Mouse (Mus musculus): ENCODE results near the gene Myh3. TPM values are rescaled to one million over a fixed set of nuclear protein-coding genes. Genes with fewer than 3 reads are reported as not detected.
A peak's percentile ranks its signal among the peaks of the same experiment; 100 is the strongest.

Myh3 gene
- polyA plus RNA-seq (2015; fragmentation: Nextera tagmentation; extraction: Ambion mirVana): 127 and 317 TPM in 2 replicates

DNA sequence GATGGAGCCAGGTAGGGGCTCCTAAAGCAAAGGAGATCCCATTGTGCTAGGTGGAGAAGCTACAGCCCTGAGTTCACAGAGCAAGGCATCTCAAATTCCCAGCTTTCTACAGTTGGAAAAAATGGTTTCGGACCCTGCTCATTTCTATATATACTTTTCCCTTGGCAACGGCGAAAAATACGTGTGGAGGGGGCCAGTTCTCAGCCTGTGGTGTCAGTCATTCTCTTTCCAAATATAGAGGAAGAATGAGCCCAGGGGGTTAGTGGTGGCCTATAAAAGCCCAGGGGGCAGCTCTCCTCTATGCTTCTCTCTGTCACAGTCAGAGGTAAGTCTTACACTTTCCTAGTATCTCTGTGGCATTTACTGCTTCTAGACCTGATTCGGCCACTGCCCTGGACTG, at the start of gene Myh3:
TSS of gene Myh3 (plus strand) at position 301 of the 400 bp plus-strand sequence.
- Histone ChIP-seq H3K4me1 (no peaks in the 10 kb centered on the region), H3K36me3 (no peaks in the 10 kb centered on the region), H3K4me2 (no peak within 1 kb of the TSS), H3K9ac (no peak within 1 kb of the TSS), H3K27me3 (peaks cover 3% of the 10 kb centered on the region), H3K9me3 (no peaks in the 10 kb centered on the region), H3K27ac (peak within 1 kb of the TSS; percentile 33; the same call in 1 of the 2 replicates), H3K4me3 (0 out of 2 replicates have a peak within 1 kb of the TSS, but pooled peaks have one; percentile 3)
- ATAC-seq (ENCODE audit: insufficient number of reproducible peaks, low FRiP score, low TSS enrichment, low read depth): no peak
- WGBS: 84% methylated on average over 5 of the region's 5 CpGs

DNA sequence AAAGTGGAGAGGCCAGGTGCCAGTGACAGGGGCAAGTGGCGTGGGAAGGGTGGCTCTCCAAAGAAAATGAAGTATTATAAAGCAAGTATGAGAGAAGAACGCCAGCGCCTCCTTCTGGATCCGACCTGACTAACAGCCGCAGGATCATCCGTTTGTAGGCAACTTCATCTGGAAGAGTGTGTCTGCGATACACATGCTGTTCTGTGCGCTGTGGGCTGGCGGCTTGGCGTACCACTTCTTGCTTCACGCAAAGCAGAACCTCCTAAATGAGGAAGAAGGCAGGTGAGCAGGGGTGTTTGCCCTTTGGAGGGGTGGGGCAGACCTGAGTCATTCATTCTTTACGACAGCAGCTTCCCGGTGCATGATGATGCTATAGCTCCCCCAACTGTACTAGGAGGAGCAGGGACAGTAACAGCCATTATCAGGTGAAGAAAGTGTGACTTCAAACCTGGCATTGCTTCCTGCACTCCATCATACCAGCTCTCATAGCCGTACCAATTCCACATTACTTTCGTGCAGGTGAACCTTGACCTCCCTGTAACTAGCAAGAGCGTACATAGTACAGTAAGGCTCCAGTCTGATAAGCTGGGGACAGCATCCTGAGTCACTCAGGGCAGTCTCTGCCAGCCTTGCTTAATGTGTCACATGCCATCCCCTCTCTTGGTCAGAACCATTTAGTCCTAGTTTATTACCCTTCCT, 47.0 kb upstream of the Myh3 start:
- Histone ChIP-seq H3K4me2 (no peak overlapping the region), H3K27me3 (no peaks in the 10 kb centered on the region), H3K4me3 (no peak overlapping the region), H3K36me3 (no peaks in the 10 kb centered on the region), H3K4me1 (no peaks in the 10 kb centered on the region), H3K9ac (no peak overlapping the region), H3K9me3 (no peaks in the 10 kb centered on the region), H3K27ac (no peak overlapping the region)
- 59% methylated on average over 16 of the region's 16 CpGs for WGBS
- no peak for ATAC-seq (ENCODE audit: insufficient number of reproducible peaks, low FRiP score, low TSS enrichment, low read depth)

DNA sequence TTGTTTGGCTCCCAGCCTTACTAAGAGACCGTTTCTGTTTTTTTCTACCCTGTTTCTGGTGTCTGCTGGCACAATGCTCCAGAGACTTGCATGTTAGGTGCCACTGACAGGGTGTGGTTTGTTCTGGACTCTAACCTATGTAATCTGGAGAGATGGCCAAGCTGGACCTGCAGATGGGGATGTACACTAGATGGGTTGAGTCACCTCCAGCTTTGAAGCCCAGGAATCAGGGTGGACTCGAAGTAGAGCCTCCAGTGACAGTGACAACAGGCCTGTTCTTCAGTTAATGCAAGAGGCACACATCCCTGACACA, 46.5 kb upstream of the Myh3 start:
- Histone ChIP-seq H3K4me1 (no peaks in the 10 kb centered on the region), H3K4me3 (no peak overlapping the region), H3K27me3 (no peaks in the 10 kb centered on the region), H3K9me3 (no peaks in the 10 kb centered on the region), H3K27ac (no peak overlapping the region), H3K4me2 (no peak overlapping the region), H3K9ac (no peak overlapping the region), H3K36me3 (no peaks in the 10 kb centered on the region)
- 66% methylated on average over 2 of the region's 2 CpGs for WGBS
- no peak for ATAC-seq (ENCODE audit: insufficient number of reproducible peaks, low FRiP score, low TSS enrichment, low read depth)

DNA sequence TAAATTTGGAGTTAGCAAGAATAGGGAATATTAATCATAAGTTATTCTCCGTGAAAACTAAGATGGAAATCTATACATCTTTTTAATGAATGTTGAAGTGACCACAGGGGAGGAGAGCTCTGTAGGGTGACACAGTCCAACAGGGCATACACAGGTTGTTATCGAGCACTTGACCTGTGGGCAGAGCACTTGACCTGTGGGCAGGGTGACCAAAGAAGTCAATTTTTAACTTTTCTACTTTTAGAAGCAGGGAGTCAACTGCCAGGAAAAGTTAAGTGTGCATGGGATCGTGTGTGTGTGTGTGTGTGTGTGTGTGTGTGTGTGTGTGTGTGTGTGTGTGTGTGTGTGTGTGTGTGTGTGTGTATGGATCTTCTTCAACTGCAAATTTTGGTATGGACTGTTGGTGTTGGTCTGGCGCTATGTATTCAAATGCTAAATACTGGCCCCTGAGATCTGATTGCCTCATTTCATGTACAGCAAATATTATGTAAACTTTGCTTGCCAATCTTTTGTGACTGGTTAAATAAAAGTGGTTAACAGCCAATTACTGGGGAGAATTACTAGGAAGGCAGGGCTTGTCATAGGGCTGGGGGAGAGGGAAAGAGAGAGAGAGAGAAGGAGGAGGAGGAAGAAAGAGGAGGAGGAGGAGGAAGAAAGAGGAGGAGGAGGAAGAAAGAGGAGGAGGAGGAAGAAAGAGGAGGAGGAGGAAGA, 43.2 kb upstream of the Myh3 start:
- Histone ChIP-seq H3K27me3 (no peaks in the 10 kb centered on the region), H3K4me1 (no peaks in the 10 kb centered on the region), H3K4me2 (no peak overlapping the region), H3K36me3 (peaks cover 21% of the 10 kb centered on the region), H3K4me3 (no peak overlapping the region), H3K27ac (no peak overlapping the region), H3K9me3 (no peaks in the 10 kb centered on the region), H3K9ac (no peak overlapping the region)
- 78% methylated on average over 4 of the region's 4 CpGs for WGBS
- ATAC-seq (ENCODE audit: insufficient number of reproducible peaks, low FRiP score, low TSS enrichment, low read depth): no peak

DNA sequence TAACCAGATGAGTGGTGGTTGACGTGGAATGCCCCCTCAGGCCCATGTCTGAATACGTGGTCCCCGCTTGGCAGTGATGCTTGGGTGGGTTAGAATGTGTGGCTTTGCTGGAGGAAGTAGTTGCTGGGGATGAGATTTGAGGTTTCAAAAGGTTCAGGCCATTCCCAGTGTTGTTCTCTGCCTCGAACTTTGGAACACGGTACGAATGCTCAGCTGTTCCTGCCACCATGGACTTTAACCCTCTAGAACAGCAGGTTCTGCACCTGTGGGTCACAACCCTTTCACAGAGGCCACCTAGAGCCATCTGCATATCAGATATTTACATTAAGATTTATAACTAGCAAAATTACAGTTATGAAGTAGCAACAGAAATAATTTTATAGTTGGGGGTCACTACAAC, 41.9 kb upstream of the Myh3 start:
- H3K9ac ChIP-seq: no peak overlapping the region
- no peak for ATAC-seq (ENCODE audit: insufficient number of reproducible peaks, low FRiP score, low TSS enrichment, low read depth)
- H3K4me1 ChIP-seq: no peaks in the 10 kb centered on the region
- H3K36me3 ChIP-seq: peaks cover 34% of the 10 kb centered on the region
- no peaks in the 10 kb centered on the region for H3K27me3 ChIP-seq
- H3K9me3 ChIP-seq: no peaks in the 10 kb centered on the region
- no peak overlapping the region for H3K4me2 ChIP-seq
- H3K4me3 ChIP-seq: no peak overlapping the region
- no peak overlapping the region for H3K27ac ChIP-seq
- WGBS: 88% methylated on average over 6 of the region's 6 CpGs

DNA sequence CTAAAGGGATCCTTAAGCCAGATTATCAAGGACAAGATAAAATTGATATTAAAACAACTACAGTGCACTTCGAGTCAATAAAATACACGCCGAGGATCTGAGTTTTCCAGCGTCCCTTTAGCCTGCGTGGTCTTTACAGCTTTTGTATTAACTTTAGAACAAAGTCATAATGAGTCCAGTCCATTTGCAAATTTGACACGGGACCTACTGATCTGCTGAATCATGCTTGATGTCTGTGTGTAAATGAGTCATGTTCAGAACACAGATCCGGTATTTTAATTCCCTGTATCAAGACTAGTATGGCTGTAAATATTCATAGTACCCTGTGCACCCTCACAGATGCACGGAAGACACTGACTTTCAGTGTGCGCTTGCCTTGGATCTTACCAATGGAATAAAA, 41.2 kb upstream of the Myh3 start:
- H3K4me2 ChIP-seq: no peak overlapping the region
- no peak overlapping the region for H3K4me3 ChIP-seq
- H3K27ac ChIP-seq: no peak overlapping the region
- WGBS: 93% methylated on average over 9 of the region's 9 CpGs
- no peaks in the 10 kb centered on the region for H3K9me3 ChIP-seq
- H3K36me3 ChIP-seq: peaks cover 41% of the 10 kb centered on the region
- no peaks in the 10 kb centered on the region for H3K4me1 ChIP-seq
- H3K9ac ChIP-seq: no peak overlapping the region
- no peak for ATAC-seq (ENCODE audit: insufficient number of reproducible peaks, low FRiP score, low TSS enrichment, low read depth)
- no peaks in the 10 kb centered on the region for H3K27me3 ChIP-seq

DNA sequence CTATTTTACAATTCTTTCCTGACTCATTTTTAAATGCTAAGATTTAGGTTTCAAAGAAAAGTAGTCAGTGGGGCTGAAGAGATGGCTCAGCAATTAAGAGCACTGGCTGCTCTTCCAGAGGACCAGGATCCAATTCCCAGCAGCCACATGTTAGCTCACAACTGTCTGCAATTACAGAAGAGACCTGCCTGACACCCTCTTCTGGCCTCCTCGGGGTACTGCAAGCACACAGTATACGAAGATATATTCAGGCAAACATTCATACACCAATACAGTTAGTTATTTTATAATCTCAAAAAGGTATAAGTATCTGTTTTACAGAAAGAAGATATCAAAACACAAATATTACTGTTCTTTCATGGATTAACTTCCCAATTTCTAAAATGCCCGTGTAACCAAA, 38.3 kb upstream of the Myh3 start:
- H3K4me3 ChIP-seq: no peak overlapping the region
- no peak overlapping the region for H3K4me2 ChIP-seq
- ATAC-seq (ENCODE audit: insufficient number of reproducible peaks, low FRiP score, low TSS enrichment, low read depth): no peak
- H3K4me1 ChIP-seq: no peaks in the 10 kb centered on the region
- WGBS: 97% methylated on average over 3 of the region's 3 CpGs
- no peaks in the 10 kb centered on the region for H3K9me3 ChIP-seq
- H3K9ac ChIP-seq: no peak overlapping the region
- H3K36me3 ChIP-seq: peaks cover 46% of the 10 kb centered on the region
- H3K27me3 ChIP-seq: no peaks in the 10 kb centered on the region
- no peak overlapping the region for H3K27ac ChIP-seq

DNA sequence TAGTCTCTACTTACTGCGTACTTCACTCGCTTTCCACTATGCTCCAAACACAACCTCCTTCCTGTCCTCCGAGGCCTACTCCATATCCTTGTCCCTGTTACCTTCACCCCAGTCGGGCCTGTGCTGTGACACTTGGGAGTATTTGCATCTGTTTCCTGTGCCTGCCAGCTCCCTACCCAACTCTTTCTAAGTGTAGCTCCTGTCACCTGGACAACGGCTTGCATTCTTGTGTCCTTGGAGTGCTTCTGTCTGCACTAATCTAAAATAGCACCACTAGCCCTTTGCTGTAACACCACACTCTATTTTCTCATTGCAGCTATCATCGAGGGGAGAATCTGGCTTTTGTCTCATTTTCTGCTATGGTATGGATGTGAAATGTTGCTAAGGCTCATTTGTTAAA, 37.6 kb upstream of the Myh3 start:
- 94% methylated on average over 6 of the region's 6 CpGs for WGBS
- Histone ChIP-seq H3K27ac (no peak overlapping the region), H3K36me3 (peaks cover 46% of the 10 kb centered on the region), H3K27me3 (no peaks in the 10 kb centered on the region), H3K9me3 (no peaks in the 10 kb centered on the region), H3K4me3 (no peak overlapping the region), H3K9ac (no peak overlapping the region), H3K4me2 (no peak overlapping the region), H3K4me1 (no peaks in the 10 kb centered on the region)
- no peak for ATAC-seq (ENCODE audit: insufficient number of reproducible peaks, low FRiP score, low TSS enrichment, low read depth)

DNA sequence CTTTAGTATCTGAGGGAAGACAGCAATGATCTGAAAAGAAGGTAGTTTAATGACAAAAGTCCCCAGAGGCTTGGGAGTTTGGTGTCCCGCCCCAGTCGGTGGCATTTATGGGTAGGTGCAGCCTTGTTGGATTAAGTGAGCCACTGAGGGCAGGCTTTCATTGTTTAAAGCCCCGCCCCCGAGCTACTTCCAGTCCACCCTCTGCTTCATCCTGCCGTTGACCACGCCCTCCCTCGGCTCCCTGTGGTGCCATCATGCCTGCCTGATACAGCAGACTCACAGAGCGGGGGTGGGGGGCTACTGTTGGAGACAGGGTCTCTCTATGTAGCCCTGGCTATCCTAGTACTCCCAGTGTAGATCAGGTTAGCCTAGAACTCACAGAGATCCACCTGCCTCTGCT, 35.1 kb upstream of the Myh3 start:
- whole genome bisulfite sequencing: 52% methylated on average over 8 of the region's 8 CpGs
- H3K9ac ChIP-seq: no peak overlapping the region
- H3K27ac ChIP-seq: no peak overlapping the region
- ATAC-seq (ENCODE audit: insufficient number of reproducible peaks, low FRiP score, low TSS enrichment, low read depth): no peak
- no peaks in the 10 kb centered on the region for H3K4me1 ChIP-seq
- no peak overlapping the region for H3K4me3 ChIP-seq
- H3K36me3 ChIP-seq: peaks cover 43% of the 10 kb centered on the region
- no peak overlapping the region for H3K4me2 ChIP-seq
- H3K9me3 ChIP-seq: no peaks in the 10 kb centered on the region
- H3K27me3 ChIP-seq: no peaks in the 10 kb centered on the region

DNA sequence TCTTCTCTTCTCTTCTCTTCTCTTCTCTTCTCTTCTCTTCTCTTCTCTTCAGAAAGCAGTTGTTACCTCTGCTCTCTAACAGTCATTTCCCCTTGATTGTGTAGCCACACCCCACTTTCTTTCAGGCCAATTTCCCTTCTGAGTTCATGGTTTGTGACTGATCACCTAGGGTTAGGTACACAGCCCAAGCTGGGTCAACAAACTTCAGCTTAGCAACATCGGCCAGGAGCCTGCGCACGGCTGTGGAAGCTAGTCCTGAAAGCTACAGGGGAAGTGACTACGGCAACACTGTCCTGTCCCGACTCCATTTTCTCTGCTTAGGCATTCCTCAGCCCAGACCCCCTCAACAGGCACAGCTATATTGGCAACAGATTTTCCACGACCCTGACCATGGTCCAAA, 33.1 kb upstream of the Myh3 start:
- no peak for ATAC-seq (ENCODE audit: insufficient number of reproducible peaks, low FRiP score, low TSS enrichment, low read depth)
- Histone ChIP-seq H3K4me3 (no peak overlapping the region), H3K4me1 (no peaks in the 10 kb centered on the region), H3K27ac (no peak overlapping the region), H3K4me2 (no peak overlapping the region), H3K9me3 (no peaks in the 10 kb centered on the region), H3K27me3 (no peaks in the 10 kb centered on the region), H3K36me3 (peaks cover 30% of the 10 kb centered on the region), H3K9ac (no peak overlapping the region)
- WGBS: 84% methylated on average over 6 of the region's 6 CpGs

DNA sequence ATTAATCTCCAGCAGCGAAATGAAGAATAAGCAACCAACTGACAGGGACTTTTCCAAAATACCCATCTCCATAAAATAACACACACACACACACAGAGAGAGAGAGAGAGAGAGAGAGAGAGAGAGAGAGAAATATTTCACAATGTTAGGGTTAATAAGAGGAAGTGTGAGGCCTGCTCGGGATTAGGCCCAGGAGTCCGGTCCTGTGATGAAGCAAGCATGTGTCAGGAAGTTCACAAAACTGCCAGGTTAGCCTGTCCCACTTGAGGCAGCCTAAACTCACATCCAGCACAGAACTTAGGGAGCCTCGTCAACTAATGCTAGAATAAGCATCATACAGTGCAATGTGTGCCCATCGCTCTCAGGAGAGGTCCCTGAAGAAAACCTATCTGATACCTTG, 30.9 kb upstream of the Myh3 start:
- H3K27ac ChIP-seq: no peak overlapping the region
- no peak for ATAC-seq (ENCODE audit: insufficient number of reproducible peaks, low FRiP score, low TSS enrichment, low read depth)
- 86% methylated on average over 5 of the region's 5 CpGs for WGBS
- no peak overlapping the region for H3K4me2 ChIP-seq
- H3K27me3 ChIP-seq: no peaks in the 10 kb centered on the region
- no peak overlapping the region for H3K9ac ChIP-seq
- H3K36me3 ChIP-seq: peaks cover 8% of the 10 kb centered on the region
- no peak overlapping the region for H3K4me3 ChIP-seq
- H3K9me3 ChIP-seq: no peaks in the 10 kb centered on the region
- H3K4me1 ChIP-seq: peaks cover 3% of the 10 kb centered on the region; the same call in 1 of the 2 replicates

DNA sequence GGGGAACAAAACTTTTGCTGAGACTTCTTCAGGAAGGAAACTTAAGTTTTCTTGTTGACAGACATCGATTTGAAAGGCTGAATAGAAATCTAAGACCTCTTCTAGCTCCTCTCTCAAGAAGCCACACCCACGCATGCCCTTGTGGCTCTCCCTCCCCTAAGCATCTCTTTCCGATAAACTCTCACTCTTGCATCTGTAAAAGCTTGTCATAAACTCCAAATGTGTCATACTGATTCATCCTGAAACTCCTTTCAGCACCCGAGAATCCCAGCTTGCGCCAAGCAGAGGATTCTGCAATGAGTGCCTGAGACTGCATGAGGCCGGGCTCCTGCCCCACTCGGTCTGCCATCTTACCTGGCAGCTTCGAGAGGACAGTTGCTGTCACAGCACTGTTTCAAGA, 29.6 kb upstream of the Myh3 start:
- ATAC-seq (ENCODE audit: insufficient number of reproducible peaks, low FRiP score, low TSS enrichment, low read depth): no peak
- WGBS: 88% methylated on average over 8 of the region's 8 CpGs
- Histone ChIP-seq H3K4me2 (no peak overlapping the region), H3K36me3 (peaks cover 5% of the 10 kb centered on the region), H3K9ac (no peak overlapping the region), H3K4me1 (peaks cover 7% of the 10 kb centered on the region; the same call in 1 of the 2 replicates), H3K4me3 (no peak overlapping the region), H3K9me3 (no peaks in the 10 kb centered on the region), H3K27ac (no peak overlapping the region), H3K27me3 (no peaks in the 10 kb centered on the region)

All from limb, embryonic 15.5 days (tissue).